Mouse (Mus musculus) embryonic facial prominence, embryonic 11.5 days (tissue): ENCODE measurements around the gene Cntrob. TPM values are rescaled to one million over a fixed set of nuclear protein-coding genes. Genes with fewer than 3 reads are reported as not detected.
A peak's percentile ranks its signal among the peaks of the same experiment; 100 is the strongest.

Experiments
- ATAC-seq: fragments of 200-750 bp; cut with Nextera tagmentation; replicated peaks from 2 replicates; pipeline ENCODE4 v1.8.0; 2017; ENCODE audit warnings: low read depth; ENCODE audit not compliant: insufficient number of reproducible peaks, low FRiP score, low TSS enrichment
- DNase-seq: peaks from one replicate; pipeline ENCODE4 v3.0.0-alpha.2; 2015; ENCODE audit warnings: low spot score
- H3K27ac ChIP-seq: fragments of 300-500 bp; sonication (generic); replicated peaks from 2 replicates; pipeline ENCODE4 v1.5.1; 2014; ENCODE audit warnings: mild to moderate bottlenecking, low read depth, low read length, control low read depth
- H3K27me3 ChIP-seq: fragments of 300-500 bp; sonication (generic); 2 replicates; pipeline ENCODE4 v1.6.1; 2014; ENCODE audit warnings: mild to moderate bottlenecking, low read length, moderate library complexity, mixed read lengths; ENCODE audit not compliant: control insufficient read depth, insufficient read depth
- H3K36me3 ChIP-seq: fragments of 300-500 bp; sonication (generic); replicated peaks from 2 replicates; pipeline ENCODE4 v1.6.1; 2014; ENCODE audit warnings: low read depth, mild to moderate bottlenecking, low read length, moderate library complexity, mixed read lengths; ENCODE audit not compliant: control insufficient read depth, insufficient read depth
- H3K4me1 ChIP-seq: fragments of 300-500 bp; sonication (generic); 2 replicates; pipeline ENCODE4 v1.6.1; 2014; ENCODE audit warnings: low read length, mixed read lengths; ENCODE audit not compliant: control insufficient read depth, insufficient read depth
- H3K4me2 ChIP-seq: fragments of 300-500 bp; sonication (generic); 2 replicates; pipeline ENCODE4 v1.6.1; 2014; ENCODE audit warnings: low read depth, mild to moderate bottlenecking, control low read depth, low read length, moderate library complexity
- H3K4me3 ChIP-seq: fragments of 300-500 bp; sonication (generic); 2 replicates; pipeline ENCODE4 v1.5.1; 2014; ENCODE audit warnings: low read depth, low read length, control low read depth
- H3K9ac ChIP-seq: fragments of 300-500 bp; sonication (generic); replicated peaks from 2 replicates; pipeline ENCODE4 v1.6.1; 2014; ENCODE audit warnings: mild to moderate bottlenecking, control low read depth, low read length
- H3K9me3 ChIP-seq: fragments of 300-500 bp; sonication (generic); replicated peaks from 2 replicates; pipeline ENCODE4 v1.6.1; 2016; ENCODE audit warnings: mild to moderate bottlenecking, low read length, inconsistent platforms, mixed read lengths; ENCODE audit not compliant: control insufficient read depth
- WGBS: fragments of 180-500 bp; shearing (Covaris S2); extraction: QIAGEN DNeasy Blood & Tissue Kit; methylation state at CpG from one replicate; pipeline ENCODE4 v1.1.7; 2014; 5-methylcytosine and 5-hydroxymethylcytosine counted together
- polyA plus RNA-seq: library from polyadenylated mRNA; unstranded; fragments of >200 nt; fragmentation: Nextera tagmentation; extraction: Ambion mirVana; gene quantifications from 2 replicates; pipeline ENCODE4 v1.2.1, GENCODE M21; 2014

Cntrob gene
- polyA plus RNA-seq, 1 experiment from 2014 or later, result 19.3 TPM

GRCm38 (mm10) chr11:69368356-69369214 is 45.0 kb upstream of the Cntrob start:
- ATAC-seq, result 0 out of 2 replicates have a peak, but pooled peaks have one; percentile 2
- H3K4me1 ChIP-seq, result peaks cover 13% of the 10 kb centered on the region

DNA sequence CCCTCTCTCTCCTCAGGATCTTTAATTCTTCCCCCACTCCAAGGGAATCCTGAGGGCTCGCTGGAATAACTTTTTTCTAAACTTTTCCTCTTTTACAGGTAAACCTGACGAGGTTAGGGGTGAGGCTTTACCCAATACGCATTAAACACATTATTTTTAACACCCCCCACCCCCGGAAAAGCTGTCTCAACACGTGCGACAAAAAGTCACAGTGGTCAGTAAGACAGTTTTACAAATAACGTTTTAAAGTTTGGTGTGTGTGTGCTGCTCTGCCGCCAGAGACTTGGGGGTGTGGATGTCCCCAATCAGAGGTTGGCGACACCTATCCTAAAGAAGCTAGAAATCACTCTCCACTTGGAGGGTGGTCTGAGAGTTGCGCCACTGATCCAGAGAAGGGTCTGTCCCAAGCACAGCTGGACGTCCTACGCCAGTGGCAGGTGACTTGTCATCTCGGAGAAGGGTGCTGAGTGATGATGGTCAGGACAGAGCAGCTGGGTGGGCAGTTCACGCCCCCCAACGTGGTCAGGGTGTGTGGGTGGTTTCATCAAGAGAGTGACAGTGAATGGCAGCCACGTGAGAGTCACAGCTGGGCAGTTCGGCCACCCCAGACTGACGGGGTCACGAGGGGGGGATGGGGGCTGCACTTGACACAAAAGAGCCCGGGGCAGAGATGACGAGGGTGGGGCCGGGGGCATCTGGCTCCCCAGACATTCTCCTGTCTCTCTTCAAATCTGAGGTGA is 44.2 kb upstream of the Cntrob start:
- H3K4me1 ChIP-seq, result peaks cover 13% of the 10 kb centered on the region
- peak overlapping the region; percentile 99 for H3K4me3 ChIP-seq
- 0 out of 2 replicates have a peak, but pooled peaks have one; percentile 5 for ATAC-seq
- WGBS, result under 1% methylated on average over 22 of the region's 22 CpGs
- peak overlapping the region; percentile 99 for H3K27ac ChIP-seq
- H3K4me2 ChIP-seq, result peak overlapping the region; percentile 90
- H3K9ac ChIP-seq, result peak overlapping the region; percentile 100
- DNase-seq, result peak; percentile 54
- H3K36me3 ChIP-seq, result peaks cover 7% of the 10 kb centered on the region
- no peaks in the 10 kb centered on the region for H3K27me3 ChIP-seq
- no peaks in the 10 kb centered on the region for H3K9me3 ChIP-seq

More at GRCm38 (mm10) chr11:69368356-69369214, 45.0 kb upstream of the Cntrob start:
- peak overlapping the region; percentile 90 for H3K4me2 ChIP-seq
- peak overlapping the region; percentile 99 for H3K4me3 ChIP-seq
- H3K27ac ChIP-seq, result peak overlapping the region; percentile 99
- DNase-seq, result peak; percentile 53
- H3K27me3 ChIP-seq, result no peaks in the 10 kb centered on the region
- 0% methylated on average over 56 of the region's 106 CpGs for WGBS
- H3K9ac ChIP-seq, result peak overlapping the region; percentile 100
- H3K9me3 ChIP-seq, result no peaks in the 10 kb centered on the region
- H3K36me3 ChIP-seq, result peaks cover 1% of the 10 kb centered on the region

DNA sequence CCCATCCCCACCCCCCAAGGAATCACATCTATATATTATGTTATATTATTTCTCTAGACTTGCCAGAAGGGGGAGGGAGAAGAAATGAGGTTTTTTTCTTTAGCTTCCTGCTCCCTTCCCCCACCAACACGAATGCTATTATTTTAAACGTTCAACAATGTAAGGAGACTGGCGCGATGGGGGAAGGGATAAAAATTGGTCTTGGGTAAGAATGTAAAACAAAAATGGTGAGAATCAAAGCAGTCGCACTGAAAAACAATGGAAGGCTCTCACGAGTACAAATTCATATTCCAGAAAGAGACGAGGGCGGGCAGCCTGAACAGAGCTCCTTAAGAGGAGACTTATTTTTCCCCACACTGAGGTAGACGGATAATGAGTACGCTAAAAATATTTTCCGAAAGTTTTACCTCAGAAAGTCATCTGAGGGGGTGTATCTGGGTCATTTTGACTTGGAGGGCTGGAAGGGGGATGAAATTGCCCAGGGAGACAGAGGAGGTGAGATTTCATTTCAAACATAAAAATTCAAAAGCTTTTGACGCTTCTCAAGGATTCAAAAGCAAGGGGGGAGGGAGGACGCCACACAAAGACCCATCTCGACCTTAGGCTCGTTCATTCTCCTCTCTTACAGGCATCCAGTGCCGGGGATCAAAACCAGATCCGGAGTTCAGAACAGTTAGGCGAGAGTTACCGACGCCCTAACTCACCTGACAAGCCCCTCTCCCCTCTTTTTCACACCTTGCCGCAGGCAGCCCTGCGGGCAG is 43.5 kb upstream of the Cntrob start:
- Histone ChIP-seq H3K4me2 (peak overlapping the region; percentile 90), H3K36me3 (peaks cover 7% of the 10 kb centered on the region), H3K9me3 (no peaks in the 10 kb centered on the region), H3K4me1 (peaks cover 15% of the 10 kb centered on the region), H3K27me3 (no peaks in the 10 kb centered on the region), H3K9ac (peak overlapping the region; percentile 100), H3K4me3 (peak overlapping the region; percentile 99), H3K27ac (peak overlapping the region; percentile 99)
- ATAC-seq, result no peak
- under 1% methylated on average over 22 of the region's 22 CpGs for WGBS
- DNase-seq, result peak; percentile 64

DNA sequence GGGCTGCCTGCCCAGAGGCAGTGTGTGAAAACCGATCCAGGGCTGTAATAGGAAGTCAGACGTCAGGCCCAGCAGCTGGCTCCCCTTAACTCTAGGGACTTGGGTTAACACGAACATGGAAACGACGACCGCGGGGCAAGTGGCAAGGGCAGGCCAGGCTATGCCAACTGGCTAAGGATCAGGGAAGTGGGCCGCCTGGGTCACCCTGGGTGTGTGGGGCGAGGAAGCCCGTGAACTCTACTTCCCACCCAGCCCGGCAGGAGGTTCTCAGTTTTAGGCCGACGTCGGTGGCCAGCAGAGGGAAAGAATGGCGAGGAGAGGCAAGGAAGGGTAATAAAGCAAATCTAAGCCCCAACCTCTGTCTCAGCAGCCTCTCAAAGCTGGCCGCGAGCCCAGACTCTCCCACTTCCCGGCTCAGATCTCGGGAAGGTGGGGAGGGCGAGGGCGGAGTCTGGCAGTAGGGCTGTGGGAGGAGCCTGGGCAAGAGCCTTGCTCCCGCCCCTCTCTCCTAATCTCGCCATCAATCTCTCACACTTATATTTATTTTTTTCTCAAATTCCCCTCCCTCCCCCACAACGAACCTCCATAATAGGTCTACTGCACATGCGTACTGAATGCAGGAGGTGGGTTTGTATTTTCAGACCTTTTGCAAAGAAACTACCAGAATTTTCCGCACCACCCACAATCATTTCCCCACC is 42.7 kb upstream of the Cntrob start:
- WGBS, result under 1% methylated on average over 26 of the region's 26 CpGs
- DNase-seq (peak; percentile 95), ATAC-seq (peak; percentile 78)
- Histone ChIP-seq H3K4me2 (peak overlapping the region; percentile 69), H3K4me1 (peaks cover 15% of the 10 kb centered on the region), H3K27ac (peak overlapping the region; percentile 96), H3K27me3 (no peaks in the 10 kb centered on the region), H3K4me3 (peak overlapping the region; percentile 34), H3K9me3 (no peaks in the 10 kb centered on the region), H3K9ac (peak overlapping the region; percentile 65), H3K36me3 (peaks cover 12% of the 10 kb centered on the region)

GRCm38 (mm10) chr11:69365722-69366121 is 42.1 kb upstream of the Cntrob start:
- H3K4me1 ChIP-seq, result peaks cover 15% of the 10 kb centered on the region
- H3K36me3 ChIP-seq, result peaks cover 15% of the 10 kb centered on the region
- H3K9me3 ChIP-seq, result no peaks in the 10 kb centered on the region
- H3K4me3 ChIP-seq, result peak overlapping the region; percentile 34
- peak overlapping the region; percentile 65 for H3K9ac ChIP-seq
- H3K27ac ChIP-seq, result peak overlapping the region; percentile 96
- WGBS, result 23% methylated on average over 6 of the region's 6 CpGs
- DNase-seq (no peak), ATAC-seq (no peak)
- H3K27me3 ChIP-seq, result no peaks in the 10 kb centered on the region
- peak overlapping the region; percentile 69 for H3K4me2 ChIP-seq

GRCm38 (mm10) chr11:69364910-69365309 is 41.3 kb upstream of the Cntrob start:
- ATAC-seq (no peak; the same call in 1 of the 2 replicates), DNase-seq (peak; percentile 56)
- Histone ChIP-seq H3K4me3 (peak overlapping the region; percentile 7; the same call in 1 of the 2 replicates), H3K27me3 (no peaks in the 10 kb centered on the region), H3K9me3 (no peaks in the 10 kb centered on the region), H3K9ac (peak overlapping the region; percentile 40), H3K4me2 (peak overlapping the region; percentile 69), H3K4me1 (peaks cover 15% of the 10 kb centered on the region), H3K27ac (peak overlapping the region; percentile 96; the same call in 1 of the 2 replicates), H3K36me3 (peaks cover 23% of the 10 kb centered on the region)
- WGBS, result 0% methylated on average over 6 of the region's 6 CpGs

DNA sequence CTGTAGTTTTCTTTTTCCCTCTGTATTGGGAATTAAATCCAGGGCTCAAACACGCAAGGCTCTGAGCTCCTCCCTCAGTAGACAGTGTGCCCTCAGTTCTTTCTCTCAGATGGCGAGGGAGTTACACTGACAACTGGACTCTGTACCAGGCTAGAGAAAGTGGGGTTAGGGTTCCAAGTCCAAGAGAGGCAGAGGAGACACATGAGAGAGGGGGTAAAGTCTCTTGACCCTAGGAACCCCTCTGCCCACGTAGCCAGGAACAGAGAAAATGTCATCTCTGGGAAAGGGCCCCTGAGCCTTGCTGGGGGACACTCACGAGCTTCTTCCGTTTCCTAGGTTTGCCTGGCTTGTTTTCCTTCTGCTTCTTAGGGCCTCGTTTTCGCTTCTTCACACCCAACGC is 40.8 kb upstream of the Cntrob start:
- Histone ChIP-seq H3K9me3 (no peaks in the 10 kb centered on the region), H3K4me1 (peaks cover 15% of the 10 kb centered on the region), H3K4me2 (no peak overlapping the region), H3K4me3 (no peak overlapping the region), H3K27me3 (no peaks in the 10 kb centered on the region), H3K9ac (no peak overlapping the region), H3K36me3 (peaks cover 27% of the 10 kb centered on the region), H3K27ac (0 out of 2 replicates have a peak overlapping the region, but pooled peaks have one; percentile 16)
- WGBS, result 44% methylated on average over 8 of the region's 8 CpGs
- DNase-seq, result no peak
- ATAC-seq, result no peak
